Mouse (Mus musculus) cerebellum, adult 2 months (tissue): ENCODE data around the gene Phf2.

Source experiments
- CTCF ChIP-seq: fragments of 200-500 bp; IDR thresholded peaks from 2 replicates; pipeline ENCODE4 v1.5.1; 2011; ENCODE audit warnings: low read depth, mild to moderate bottlenecking, control low read depth, low read length, moderate library complexity, borderline replicate concordance; ENCODE audit not compliant: insufficient read depth
- POLR2A ChIP-seq: fragments of 200-500 bp; IDR thresholded peaks from 2 replicates; pipeline ENCODE4 v1.6.1; 2011; ENCODE audit warnings: low read length, control low read depth, borderline replicate concordance; ENCODE audit not compliant: insufficient read depth

DNA sequence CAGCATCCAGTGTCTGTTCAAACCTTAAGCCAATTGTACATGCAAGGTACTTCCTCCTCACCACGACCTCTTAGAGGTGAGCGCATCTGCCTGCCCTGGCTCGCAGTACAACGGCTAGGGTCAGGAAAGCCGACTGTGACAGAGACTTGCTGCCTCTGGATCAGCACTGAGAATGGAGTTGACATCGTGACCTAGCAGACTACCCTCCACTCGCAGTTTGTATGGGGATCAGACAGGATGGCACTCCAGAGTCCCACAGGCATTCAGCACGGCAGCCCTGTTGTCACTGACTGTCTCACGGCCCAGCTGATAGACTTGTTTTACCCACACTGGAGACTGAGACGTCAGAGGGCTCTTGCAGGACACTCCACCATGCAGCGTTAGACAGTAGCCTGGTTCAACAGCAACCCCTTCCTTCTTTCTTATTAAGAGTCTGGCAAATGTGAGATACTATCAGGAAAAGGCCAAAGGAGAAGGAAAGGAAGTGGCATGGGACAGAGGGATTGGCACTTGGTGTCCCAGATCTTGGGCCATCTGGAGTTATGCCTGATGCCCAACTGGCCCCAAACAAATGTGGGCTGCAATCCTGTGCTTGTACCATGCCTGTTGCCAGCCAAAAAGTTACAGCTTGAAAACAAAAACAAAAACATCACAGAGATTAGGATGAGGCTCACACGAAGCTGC, 6.1 kb downstream of the Phf2 start:
- TF ChIP-seq CTCF: no peak
- TF ChIP-seq POLR2A: no peak
